Mouse (Mus musculus): ENCODE measurements at regions not wholly inside any gene's neighbourhood (a gene's known extent, or its start where the extent isn't known, plus 50 kb on each side); places are given as distances from the start of the nearest gene placed in this dataset.

DNA sequence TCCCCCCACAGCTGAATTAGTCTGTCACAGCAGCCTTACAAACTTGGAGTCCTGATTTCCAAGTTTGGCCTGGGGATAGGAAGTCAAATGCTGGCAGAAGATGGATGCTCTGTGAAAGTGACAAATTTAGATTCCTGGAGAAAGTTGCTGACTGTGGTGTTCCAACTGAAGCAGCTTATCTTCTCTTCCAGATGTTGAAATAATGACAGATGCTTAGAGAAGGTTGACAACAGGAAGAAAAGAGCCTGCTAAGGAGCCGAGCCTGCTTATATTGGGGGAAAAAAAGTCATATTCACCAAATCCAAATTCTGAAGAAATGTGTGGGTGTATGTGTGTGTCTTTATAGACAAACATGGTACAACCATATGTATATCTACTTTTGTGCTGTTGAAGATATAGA, 1380.4 kb upstream of the Cdh8 start:
- no peak for DNase-seq (ENCODE audit: low read depth, low spot score)

- DNase-seq (ENCODE audit: low read depth, low spot score) = no peak
Observed at GRCm38 (mm10) chr8:100793951-100794350, 1377.7 kb upstream of the Cdh8 start.

GRCm38 (mm10) chr8:100790592-100791141, 1374.4 kb upstream of the Cdh8 start:
- DNase-seq (ENCODE audit: low read depth, low spot score) = no peak

GRCm38 (mm10) chr8:100788132-100788531, 1371.9 kb upstream of the Cdh8 start:
- no peak for DNase-seq (ENCODE audit: low read depth, low spot score)

DNA sequence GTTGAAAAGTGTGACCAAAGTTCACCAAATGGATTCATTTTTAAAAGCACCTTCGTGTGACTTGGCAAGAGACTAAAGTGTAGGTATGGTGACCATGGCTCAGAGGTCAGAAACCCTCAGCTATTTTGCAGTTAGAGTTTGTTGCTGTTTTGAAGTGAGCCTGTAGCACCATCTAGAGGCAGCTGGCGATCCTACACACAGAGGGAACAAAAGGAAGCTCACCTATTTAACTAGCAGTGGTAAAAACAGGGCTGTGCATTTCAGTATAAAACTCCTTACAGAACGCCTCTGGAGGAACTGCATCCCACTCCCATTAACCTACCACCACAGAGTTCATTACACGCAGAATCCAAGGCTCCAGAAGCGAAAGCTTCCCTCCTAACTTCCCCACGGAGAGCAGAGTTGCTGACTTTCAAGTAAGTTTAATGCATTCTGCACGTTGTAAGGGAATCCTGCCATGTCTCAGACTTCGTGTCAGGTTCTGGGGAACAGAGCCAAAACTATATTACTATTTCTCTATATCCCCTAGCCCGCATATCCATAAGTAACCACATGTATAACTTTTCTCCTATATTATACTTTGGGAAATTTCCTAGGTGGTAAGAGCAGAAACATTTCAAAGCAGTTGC, 1356.6 kb upstream of the Cdh8 start:
- DNase-seq (ENCODE audit: low read depth, low spot score) = peak; percentile 76

DNA sequence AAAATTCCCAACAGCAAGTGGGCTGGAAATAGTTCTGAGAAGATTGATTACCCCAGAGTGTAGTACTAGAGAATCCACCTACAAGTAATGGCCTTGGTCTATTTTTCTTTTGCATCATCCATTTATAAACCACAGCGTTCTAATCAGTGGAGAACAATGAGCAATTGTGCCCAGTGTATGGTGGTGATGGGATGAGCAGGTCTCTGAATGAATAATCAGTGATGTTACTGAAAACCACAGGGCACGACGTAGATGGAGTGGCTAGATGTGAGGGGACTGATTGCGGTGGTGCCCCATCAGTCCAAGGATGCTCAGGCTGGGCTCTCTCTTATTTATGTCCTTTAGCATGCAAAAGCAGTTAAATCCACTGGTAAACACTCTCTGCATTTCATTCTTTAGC, 1353.3 kb upstream of the Cdh8 start:
- no peak for DNase-seq (ENCODE audit: low read depth, low spot score)

- DNase-seq (ENCODE audit: low read depth, low spot score) = no peak
Observed at GRCm38 (mm10) chr8:100733927-100734326, 1317.7 kb upstream of the Cdh8 start.

DNA sequence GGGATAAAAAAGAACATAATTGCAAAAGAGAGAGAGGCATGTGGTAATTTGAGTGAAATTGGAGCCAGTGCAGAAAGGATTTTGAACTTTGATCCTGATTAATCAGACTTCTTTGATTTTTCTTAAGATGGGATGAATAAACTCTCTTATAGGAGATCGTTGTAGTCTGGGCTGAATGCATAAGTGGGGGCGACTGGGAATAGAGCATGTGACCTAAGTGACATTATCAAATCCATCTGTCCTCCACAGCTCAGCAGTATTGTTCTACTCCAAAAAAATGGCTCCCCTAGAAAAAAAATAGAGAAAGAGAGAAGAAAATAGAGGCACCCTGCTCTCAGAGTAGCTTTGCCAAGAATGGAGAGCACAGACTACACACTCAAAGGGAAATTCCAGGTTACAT, 1286.1 kb upstream of the Cdh8 start:
- no peak for DNase-seq (ENCODE audit: low read depth, low spot score)

- no peak for DNase-seq (ENCODE audit: low read depth, low spot score)
Observed at GRCm38 (mm10) chr8:100695043-100695442, 1278.8 kb upstream of the Cdh8 start.

GRCm38 (mm10) chr8:100678580-100678979, 1262.3 kb upstream of the Cdh8 start:
- DNase-seq (ENCODE audit: low read depth, low spot score) = no peak

Measured in forelimb bud, embryonic 11.5 days (tissue).